Mouse (Mus musculus): Measurements from ENCODE around the gene Dnah14. TPM values are rescaled to one million over a fixed set of nuclear protein-coding genes. Genes with fewer than 3 reads are reported as not detected.
A peak's percentile ranks its signal among the peaks of the same experiment; 100 is the strongest.

Gene Dnah14
- 1.0 and 1.1 TPM in 2 replicates for polyA plus RNA-seq (2016; fragmentation: Nextera tagmentation; extraction: Ambion mirVana)

DNA sequence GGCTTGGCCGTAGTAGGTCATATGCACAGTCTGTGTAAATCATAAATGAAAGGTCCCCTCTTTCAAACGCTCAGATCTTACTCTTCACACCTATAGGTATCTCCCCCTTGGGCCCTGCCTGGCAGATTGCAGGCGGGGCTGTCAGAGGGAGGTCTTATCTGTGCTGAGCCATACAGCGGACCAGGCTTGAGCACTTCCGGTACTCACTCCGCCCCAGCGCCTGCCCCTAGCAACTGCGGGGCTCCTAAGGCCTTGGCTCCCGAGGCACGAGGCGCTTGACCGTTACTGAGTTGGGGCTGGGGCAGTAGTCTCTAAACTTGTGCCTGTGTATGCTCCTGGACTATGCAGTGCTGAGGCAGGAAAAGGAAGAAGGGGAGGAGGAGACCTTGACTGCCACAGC, at the start of gene Dnah14:
Dnah14 (plus strand) TSS at position 238 of the 400 bp plus-strand sequence.
- 73% methylated on average over 12 of the region's 12 CpGs for WGBS
- no peak within 1 kb of the TSS for H3K27ac ChIP-seq

DNA sequence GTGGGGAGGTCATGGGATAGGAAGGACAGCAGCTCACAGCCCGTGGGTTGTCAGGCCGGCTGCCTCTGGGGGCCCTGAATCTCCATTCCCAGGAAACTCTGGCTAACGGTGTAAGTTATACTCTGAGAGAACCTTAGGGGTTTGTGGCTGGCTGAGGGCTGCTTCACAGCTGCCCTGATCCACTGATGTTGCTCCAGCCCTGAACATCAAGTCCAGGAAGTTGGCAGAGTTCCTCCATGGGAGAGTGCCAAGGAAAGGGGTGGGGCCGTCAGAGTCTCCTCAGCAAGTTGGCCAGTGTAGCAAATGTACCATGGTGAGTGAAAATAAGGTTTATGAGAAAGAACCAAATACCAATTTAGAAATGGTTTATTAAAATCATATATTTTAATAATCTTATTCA, 47.0 kb upstream of the Dnah14 start:
- Histone ChIP-seq H3K27me3 (ENCODE audit: insufficient read depth, poor library complexity, severe bottlenecking) (no peaks in the 10 kb centered on the region), H3K4me1 (replicated peaks) (peaks cover 16% of the 10 kb centered on the region; the same call in 1 of the 2 replicates), H3K36me3 (no peaks in the 10 kb centered on the region), H3K4me3 (no peak overlapping the region), H3K27ac (no peak overlapping the region), H3K9me3 (no peaks in the 10 kb centered on the region)
- 81% methylated on average over 4 of the region's 4 CpGs for WGBS
- no peak for DNase-seq (ENCODE audit: low spot score)

More for the DNA sequence above, at the start of gene Dnah14:
- Histone ChIP-seq H3K4me1 (replicated peaks) (0 out of 2 replicates have a peak, but pooled peaks cover 3% of the 10 kb centered on the region), H3K9me3 (no peaks in the 10 kb centered on the region), H3K27me3 (ENCODE audit: insufficient read depth, poor library complexity, severe bottlenecking) (no peaks in the 10 kb centered on the region), H3K36me3 (no peaks in the 10 kb centered on the region), H3K4me3 (no peak within 1 kb of the TSS)
- no peak for DNase-seq (ENCODE audit: low spot score)

DNA sequence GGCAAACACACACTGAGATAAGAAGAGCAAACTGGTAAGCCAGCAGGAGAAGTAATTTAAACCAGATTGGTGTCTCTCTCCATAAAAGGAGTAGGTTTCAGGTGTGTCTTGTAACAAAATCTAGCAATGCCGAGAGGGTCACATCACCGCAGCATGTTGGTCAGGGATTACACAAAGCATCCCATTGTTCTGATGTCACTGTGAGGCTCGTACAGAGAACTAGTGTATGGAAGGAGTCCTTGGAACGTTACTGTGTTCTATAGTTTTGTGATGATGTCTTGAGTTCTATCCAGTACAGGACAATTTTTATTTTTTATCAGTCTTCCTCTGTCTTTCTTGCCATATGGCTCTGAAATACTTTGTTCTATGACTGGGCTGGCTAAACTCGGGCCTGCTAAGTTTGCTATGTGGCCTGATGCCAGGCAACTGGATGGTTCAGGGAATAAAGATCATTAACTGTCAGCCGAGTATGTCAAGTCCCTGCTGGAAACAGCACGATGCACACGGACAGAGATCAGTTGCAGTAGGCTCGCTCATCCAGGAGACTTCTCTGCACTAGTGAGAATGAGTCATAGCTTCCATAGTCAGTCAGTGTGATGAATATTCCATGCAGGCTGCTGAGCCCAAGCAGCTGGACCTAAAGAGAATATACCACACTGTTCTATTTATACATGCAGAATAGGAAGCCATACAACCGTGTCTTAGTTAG, 41.0 kb upstream of the Dnah14 start:
- 70% methylated on average over 10 of the region's 10 CpGs for WGBS
- H3K9me3 ChIP-seq: no peaks in the 10 kb centered on the region
- 0 out of 2 replicates have a peak, but pooled peaks cover 5% of the 10 kb centered on the region for H3K4me1 ChIP-seq (replicated peaks)
- H3K27ac ChIP-seq: no peak overlapping the region
- H3K36me3 ChIP-seq: no peaks in the 10 kb centered on the region
- no peak for DNase-seq (ENCODE audit: low spot score)
- no peak overlapping the region for H3K4me3 ChIP-seq
- no peaks in the 10 kb centered on the region for H3K27me3 ChIP-seq (ENCODE audit: insufficient read depth, poor library complexity, severe bottlenecking)

DNA sequence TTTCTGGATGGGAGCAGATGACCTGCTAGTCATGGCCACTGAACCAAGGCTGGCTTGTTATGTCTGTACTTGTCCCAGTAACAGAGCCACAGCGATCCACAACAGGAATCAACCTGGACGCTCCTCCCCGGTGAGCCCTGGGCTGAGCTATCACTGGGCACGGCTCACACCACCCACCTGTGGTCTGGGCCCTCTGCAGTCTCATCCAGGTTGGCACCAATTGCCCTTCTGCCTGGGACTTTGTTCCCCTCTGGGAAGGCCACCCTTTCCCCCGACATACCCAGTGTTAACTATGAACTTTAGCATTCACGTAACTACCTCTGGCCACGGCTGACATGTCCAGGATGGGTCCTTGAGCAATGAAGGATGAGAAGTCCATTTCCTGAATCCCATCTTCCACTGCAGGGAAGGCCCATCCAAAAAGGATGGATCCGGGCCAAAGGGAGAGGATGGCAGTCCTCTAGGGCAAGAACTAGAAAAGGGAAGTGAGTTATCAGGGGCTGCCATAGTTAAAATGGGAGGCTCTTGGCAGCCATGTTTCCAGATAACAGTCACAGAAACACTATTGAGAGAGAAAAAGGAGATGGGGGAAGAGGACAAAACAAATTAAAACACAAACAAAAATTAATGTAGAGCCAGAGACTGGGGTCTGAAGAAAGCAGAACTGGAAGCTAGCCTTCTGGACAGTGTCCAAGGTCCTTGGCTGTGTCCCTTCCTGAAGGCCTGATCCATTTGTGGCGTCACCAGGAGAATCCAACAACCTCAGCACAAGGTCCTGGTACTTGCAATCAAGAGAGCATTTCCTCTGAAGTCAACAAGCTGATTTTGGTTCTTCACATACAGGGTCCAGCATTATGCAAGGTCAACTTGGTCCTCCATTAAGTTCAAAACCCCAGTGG, 38.5 kb upstream of the Dnah14 start:
- H3K36me3 ChIP-seq: no peaks in the 10 kb centered on the region
- H3K9me3 ChIP-seq: no peaks in the 10 kb centered on the region
- no peaks in the 10 kb centered on the region for H3K27me3 ChIP-seq (ENCODE audit: insufficient read depth, poor library complexity, severe bottlenecking)
- 0 out of 2 replicates have a peak, but pooled peaks cover 5% of the 10 kb centered on the region for H3K4me1 ChIP-seq (replicated peaks)
- no peak overlapping the region for H3K27ac ChIP-seq
- H3K4me3 ChIP-seq: no peak overlapping the region
- WGBS: 93% methylated on average over 9 of the region's 9 CpGs
- DNase-seq (ENCODE audit: low spot score): no peak

DNA sequence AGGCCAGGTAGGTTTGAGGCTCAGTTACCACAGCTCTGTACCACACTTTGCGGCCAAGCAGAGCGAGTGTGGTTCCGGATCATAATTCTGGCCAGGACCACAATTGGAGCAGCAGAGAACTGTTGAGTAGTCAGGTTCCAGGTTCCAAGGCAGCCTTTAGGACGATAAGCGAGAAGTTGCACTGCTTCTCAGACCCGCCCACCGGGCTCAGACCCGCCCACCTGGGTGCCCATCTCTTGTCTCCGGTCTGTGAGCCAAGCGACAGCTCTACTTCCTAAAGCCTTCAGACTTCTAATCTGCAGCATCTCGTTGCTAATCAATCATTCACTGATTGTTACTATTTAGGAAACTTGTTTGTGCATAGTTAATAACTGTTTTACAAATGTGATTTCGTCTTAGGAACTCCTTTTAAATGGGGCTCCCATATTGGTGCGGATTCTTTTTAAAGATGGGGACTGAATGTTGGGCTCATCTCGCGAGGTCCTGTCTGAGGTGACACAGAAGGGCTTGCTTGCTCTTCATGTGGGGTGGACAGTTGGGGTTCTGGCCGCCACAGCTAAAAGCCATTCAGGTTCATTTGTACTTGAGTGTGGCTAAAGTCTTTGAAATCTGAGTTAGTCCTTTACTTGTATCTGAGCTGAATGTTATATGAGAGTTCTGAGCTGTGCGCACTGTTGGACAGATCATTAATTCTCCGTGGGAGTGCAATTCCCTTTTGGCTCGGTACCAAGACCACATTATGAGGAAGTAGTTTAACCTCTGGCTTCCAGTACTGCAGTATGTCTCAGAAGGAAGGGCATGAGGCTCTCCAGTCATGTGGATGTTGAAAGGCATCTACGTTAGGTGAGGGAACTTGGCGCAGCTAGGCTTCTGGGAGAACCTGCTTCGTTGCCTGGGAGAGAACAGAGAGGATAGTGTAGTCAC, 36.3 kb upstream of the Dnah14 start:
- H3K4me3 ChIP-seq: no peak overlapping the region
- WGBS: 81% methylated on average over 22 of the region's 22 CpGs
- H3K4me1 ChIP-seq (replicated peaks): peaks cover under 1% of the 10 kb centered on the region; the same call in 1 of the 2 replicates
- DNase-seq (ENCODE audit: low spot score): no peak
- H3K27me3 ChIP-seq (ENCODE audit: insufficient read depth, poor library complexity, severe bottlenecking): peaks cover 7% of the 10 kb centered on the region; the same call in 1 of the 2 replicates
- H3K27ac ChIP-seq: no peak overlapping the region
- no peaks in the 10 kb centered on the region for H3K36me3 ChIP-seq
- H3K9me3 ChIP-seq: no peaks in the 10 kb centered on the region

DNA sequence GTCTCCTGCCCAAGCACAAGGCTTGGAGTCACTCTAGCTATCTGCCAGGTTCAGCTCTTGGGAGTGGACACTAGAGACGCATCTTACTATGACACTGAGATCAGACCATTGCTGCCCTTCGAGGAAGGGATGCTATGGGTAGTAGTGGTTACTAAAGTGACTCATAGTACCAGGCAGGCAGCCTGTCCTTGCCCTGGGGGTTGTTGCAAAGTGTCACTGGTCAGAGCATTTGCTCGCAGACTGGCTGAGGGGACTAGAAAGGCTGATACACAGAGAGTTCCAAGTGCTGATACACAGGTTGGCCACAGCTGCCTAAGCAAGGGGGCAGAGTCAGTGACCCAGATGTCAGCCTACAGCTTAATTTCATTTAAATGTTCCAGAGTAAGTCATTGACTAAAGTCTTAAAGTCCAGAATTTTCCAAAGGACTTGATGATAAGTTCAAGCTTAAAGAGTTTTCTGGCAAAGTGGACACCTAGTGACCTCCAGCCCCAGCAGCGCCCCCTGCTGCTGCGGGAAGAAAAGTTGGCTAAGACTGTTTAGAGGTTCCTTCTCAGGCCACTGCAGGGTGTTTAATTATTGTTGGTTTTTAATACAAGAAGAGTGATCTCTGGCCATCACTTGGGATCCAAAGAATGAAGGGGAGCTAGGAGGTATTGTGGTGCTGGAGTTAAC, 32.5 kb upstream of the Dnah14 start:
- peaks cover 2% of the 10 kb centered on the region; the same call in 1 of the 2 replicates for H3K4me1 ChIP-seq (replicated peaks)
- H3K27ac ChIP-seq: no peak overlapping the region
- no peak overlapping the region for H3K4me3 ChIP-seq
- DNase-seq (ENCODE audit: low spot score): no peak
- peaks cover 7% of the 10 kb centered on the region; the same call in 1 of the 2 replicates for H3K27me3 ChIP-seq (ENCODE audit: insufficient read depth, poor library complexity, severe bottlenecking)
- WGBS: 72% methylated on average over 5 of the region's 5 CpGs
- H3K36me3 ChIP-seq: no peaks in the 10 kb centered on the region
- no peaks in the 10 kb centered on the region for H3K9me3 ChIP-seq

DNA sequence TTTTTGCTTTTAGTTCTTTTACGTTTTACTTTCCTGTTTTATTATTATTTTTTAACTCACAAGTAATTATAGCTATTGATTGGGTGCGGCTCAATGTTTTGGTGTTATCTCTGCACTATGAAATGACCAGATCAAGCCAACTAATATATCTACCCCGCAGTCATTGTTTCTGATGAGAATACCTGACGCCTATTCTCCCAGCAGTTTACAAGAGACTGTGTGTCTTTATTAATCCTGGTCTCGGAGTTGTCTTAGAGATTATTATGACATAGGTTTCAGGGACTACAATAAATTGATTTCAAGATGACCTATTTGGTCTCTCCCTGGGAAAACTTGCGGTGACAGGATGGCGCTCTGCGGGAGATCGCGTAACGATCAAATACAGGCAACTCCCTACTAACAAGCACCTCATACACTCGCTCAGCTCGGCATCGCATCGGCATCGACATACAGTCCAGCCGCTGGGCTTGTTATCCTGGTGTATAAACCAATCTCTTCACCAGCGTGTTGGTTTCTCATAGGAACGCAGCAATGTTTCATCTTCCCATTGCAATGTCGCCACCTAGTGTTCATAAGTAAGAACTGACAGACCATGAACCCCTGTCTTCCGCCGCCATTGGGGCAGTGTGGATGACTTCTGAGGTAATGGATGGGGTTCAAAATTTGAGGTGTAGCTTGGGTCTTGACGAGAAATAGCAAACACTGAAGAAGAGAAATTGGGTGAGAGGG, 31.2 kb upstream of the Dnah14 start:
- H3K4me3 ChIP-seq: peak overlapping the region; percentile 30; the same call in 1 of the 2 replicates
- DNase-seq (ENCODE audit: low spot score): peak; percentile 58
- peaks cover 2% of the 10 kb centered on the region; the same call in 1 of the 2 replicates for H3K4me1 ChIP-seq (replicated peaks)
- H3K27me3 ChIP-seq (ENCODE audit: insufficient read depth, poor library complexity, severe bottlenecking): peaks cover 7% of the 10 kb centered on the region; the same call in 1 of the 2 replicates
- H3K36me3 ChIP-seq: no peaks in the 10 kb centered on the region
- no peaks in the 10 kb centered on the region for H3K9me3 ChIP-seq
- 30% methylated on average over 23 of the region's 23 CpGs for WGBS
- H3K27ac ChIP-seq: no peak overlapping the region

DNA sequence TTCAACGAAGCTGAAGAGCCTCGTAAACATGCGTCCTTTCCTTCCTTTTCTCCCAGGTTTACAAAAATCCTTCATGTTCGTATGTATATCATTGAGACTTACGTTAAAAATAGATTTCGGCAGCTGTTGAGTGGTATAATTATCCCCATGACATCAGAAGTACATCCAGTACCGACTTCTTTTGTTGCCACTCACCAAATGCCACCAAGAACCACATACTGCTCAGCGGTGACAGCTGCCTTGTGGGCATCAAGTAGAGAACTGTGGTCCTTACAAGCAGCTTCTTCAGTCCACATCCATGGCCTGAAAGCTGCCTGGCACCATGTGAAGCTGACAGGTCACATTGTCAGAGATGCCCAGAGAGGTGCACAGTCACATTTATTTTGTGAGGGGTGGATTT, 26.4 kb upstream of the Dnah14 start:
- no peak for DNase-seq (ENCODE audit: low spot score)
- no peak overlapping the region for H3K27ac ChIP-seq
- no peaks in the 10 kb centered on the region for H3K9me3 ChIP-seq
- H3K4me3 ChIP-seq: no peak overlapping the region
- no peaks in the 10 kb centered on the region for H3K27me3 ChIP-seq (ENCODE audit: insufficient read depth, poor library complexity, severe bottlenecking)
- H3K4me1 ChIP-seq (replicated peaks): peaks cover 17% of the 10 kb centered on the region
- WGBS: 93% methylated on average over 8 of the region's 8 CpGs
- no peaks in the 10 kb centered on the region for H3K36me3 ChIP-seq

DNA sequence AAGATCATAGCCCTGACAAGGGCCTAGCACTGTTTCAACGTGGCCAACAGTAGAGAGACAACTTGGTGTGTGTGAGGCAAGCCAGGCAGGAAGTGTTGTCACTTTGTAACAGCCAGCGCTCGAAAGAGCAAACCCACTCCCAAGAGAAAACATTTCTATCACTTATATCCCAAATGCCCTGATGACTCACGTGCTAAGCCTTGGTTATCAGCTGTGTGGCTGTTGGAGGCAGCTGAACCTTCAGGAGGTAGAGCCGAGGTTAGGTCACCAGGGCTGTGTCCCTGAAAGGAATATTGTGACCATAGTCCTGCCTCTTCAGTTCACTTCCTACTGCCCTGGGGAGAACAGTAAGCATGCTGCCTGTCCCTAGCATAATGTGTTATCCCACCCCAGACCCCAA, 25.5 kb upstream of the Dnah14 start:
- no peaks in the 10 kb centered on the region for H3K9me3 ChIP-seq
- no peak overlapping the region for H3K27ac ChIP-seq
- H3K4me3 ChIP-seq: no peak overlapping the region
- WGBS: 74% methylated on average over 5 of the region's 5 CpGs
- no peaks in the 10 kb centered on the region for H3K36me3 ChIP-seq
- H3K27me3 ChIP-seq (ENCODE audit: insufficient read depth, poor library complexity, severe bottlenecking): no peaks in the 10 kb centered on the region
- H3K4me1 ChIP-seq (replicated peaks): peaks cover 15% of the 10 kb centered on the region
- no peak for DNase-seq (ENCODE audit: low spot score)

DNA sequence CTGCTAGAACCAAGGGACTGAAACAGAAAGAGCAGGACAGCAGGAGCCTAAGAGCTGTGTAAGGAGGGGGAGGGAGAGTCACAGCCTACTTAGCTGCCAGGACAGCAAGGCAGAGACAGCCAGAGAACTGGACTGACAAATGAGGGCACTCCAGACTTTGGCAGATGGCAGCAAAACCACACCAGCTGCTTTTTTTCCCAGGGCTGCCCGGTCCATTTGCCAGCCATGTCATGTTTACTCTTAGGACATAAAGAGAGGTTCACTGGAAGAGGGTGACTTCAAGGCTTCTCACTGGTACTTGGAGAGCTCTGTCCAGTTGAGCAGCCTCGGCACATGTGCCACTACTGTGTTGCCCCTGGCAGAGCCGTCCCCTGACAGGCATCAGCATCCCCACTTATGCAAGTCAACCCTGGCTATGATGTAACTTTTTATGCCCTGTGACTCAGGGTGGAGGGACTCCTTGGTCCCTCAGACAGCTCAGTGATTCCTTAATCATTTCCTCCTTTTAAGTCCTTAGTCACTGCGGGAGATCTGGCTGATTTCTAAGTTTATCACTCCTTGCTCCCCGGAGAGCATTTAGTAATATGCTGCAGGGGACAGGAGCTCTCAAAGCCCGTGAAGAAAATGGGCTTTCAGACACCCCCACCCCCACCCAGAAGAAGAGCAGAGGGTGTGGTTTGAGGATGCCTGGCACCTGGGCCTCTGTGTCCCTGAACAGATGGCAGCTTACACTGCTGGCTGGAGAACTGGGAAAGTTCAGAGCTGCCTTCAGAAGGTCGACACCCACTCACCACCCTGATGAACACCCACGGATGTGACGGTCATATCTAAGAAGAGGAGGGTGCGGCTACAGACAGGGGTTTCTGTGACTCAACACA, 23.6 kb upstream of the Dnah14 start:
- H3K36me3 ChIP-seq: no peaks in the 10 kb centered on the region
- WGBS: 45% methylated on average over 10 of the region's 10 CpGs
- H3K27me3 ChIP-seq (ENCODE audit: insufficient read depth, poor library complexity, severe bottlenecking): no peaks in the 10 kb centered on the region
- no peaks in the 10 kb centered on the region for H3K9me3 ChIP-seq
- no peak overlapping the region; the same call in 1 of the 2 replicates for H3K27ac ChIP-seq
- DNase-seq (ENCODE audit: low spot score): no peak
- H3K4me1 ChIP-seq (replicated peaks): peaks cover 15% of the 10 kb centered on the region
- no peak overlapping the region for H3K4me3 ChIP-seq
